Mouse (Mus musculus): ENCODE results near the gene Hmgn3.
A peak's percentile ranks its signal among the peaks of the same experiment; 100 is the strongest.
"Not testable (repeated sequence)": the region's sequence is repeated elsewhere in the genome, so short reads cannot be mapped to it uniquely, and the experiment has no call there.

The Hmgn3 gene

GRCm38 (mm10) chr9:83146446-83147188 is at the start of gene Hmgn3:
Hmgn3 (minus strand) TSS chr9:83146685.
- DNase-seq (ENCODE audit: low spot score in 2 of 2): peak; percentile 72 to 76

GRCm38 (mm10) chr9:83195765-83196164 is 49.3 kb upstream of the Hmgn3 start:
- no peak for DNase-seq (ENCODE audit: low spot score in 2 of 2)

- no peak for DNase-seq (ENCODE audit: low spot score in 2 of 2)
Measured at GRCm38 (mm10) chr9:83195007-83195406, 48.5 kb upstream of the Hmgn3 start.

- DNase-seq (ENCODE audit: low spot score in 2 of 2): no peak
Measured at GRCm38 (mm10) chr9:83187752-83188151, 41.3 kb upstream of the Hmgn3 start.

- DNase-seq (ENCODE audit: low spot score in 2 of 2): peak; percentile 2 to 11
Measured at GRCm38 (mm10) chr9:83145591-83146445, 667 bp downstream of the Hmgn3 start.

- no peak for DNase-seq (ENCODE audit: low spot score in 2 of 2)
Measured at GRCm38 (mm10) chr9:83129831-83130230, 16.7 kb downstream of the Hmgn3 start.

- no peak for DNase-seq (ENCODE audit: low spot score in 2 of 2)
Measured at GRCm38 (mm10) chr9:83127840-83128239, 18.6 kb downstream of the Hmgn3 start.

GRCm38 (mm10) chr9:83126482-83126881 is 20.0 kb downstream of the Hmgn3 start:
- not testable (repeated sequence) for DNase-seq (ENCODE audit: low spot score in 2 of 2)

GRCm38 (mm10) chr9:83119211-83119610 is 27.3 kb downstream of the Hmgn3 start:
- DNase-seq (ENCODE audit: low spot score in 2 of 2): no peak

GRCm38 (mm10) chr9:83117486-83117885 is 29.0 kb downstream of the Hmgn3 start:
- DNase-seq (ENCODE audit: low spot score in 2 of 2): no peak

GRCm38 (mm10) chr9:83116774-83117474 is 29.6 kb downstream of the Hmgn3 start:
- DNase-seq (ENCODE audit: low spot score in 2 of 2): no peak

GRCm38 (mm10) chr9:83115676-83116075 is 30.8 kb downstream of the Hmgn3 start:
- DNase-seq (ENCODE audit: low spot score in 2 of 2): no peak

- DNase-seq (ENCODE audit: low spot score in 2 of 2): peak; percentile 52 to 61
Measured at GRCm38 (mm10) chr9:83113800-83114217, 32.7 kb downstream of the Hmgn3 start.

GRCm38 (mm10) chr9:83112305-83112768 is 34.1 kb downstream of the Hmgn3 start:
- DNase-seq (ENCODE audit: low spot score in 2 of 2): peak; percentile 56 to 63

GRCm38 (mm10) chr9:83111789-83112188 is 34.7 kb downstream of the Hmgn3 start:
- DNase-seq (ENCODE audit: low spot score in 2 of 2): peak; percentile 18 to 22

- peak; percentile 5 to 7 for DNase-seq (ENCODE audit: low spot score in 2 of 2)
Measured at GRCm38 (mm10) chr9:83111117-83111686, 35.3 kb downstream of the Hmgn3 start.

- peak; percentile 2 to 11 for DNase-seq (ENCODE audit: low spot score in 2 of 2)
Measured at GRCm38 (mm10) chr9:83110406-83111116, 35.9 kb downstream of the Hmgn3 start.

- no peak for DNase-seq (ENCODE audit: low spot score in 2 of 2)
Measured at GRCm38 (mm10) chr9:83109705-83110104, 36.8 kb downstream of the Hmgn3 start.

- DNase-seq (ENCODE audit: low spot score in 2 of 2): no peak
Measured at GRCm38 (mm10) chr9:83108821-83109220, 37.7 kb downstream of the Hmgn3 start.

- no peak for DNase-seq (ENCODE audit: low spot score in 2 of 2)
Measured at GRCm38 (mm10) chr9:83103785-83104184, 42.7 kb downstream of the Hmgn3 start.

- no peak for DNase-seq (ENCODE audit: low spot score in 2 of 2)
Measured at GRCm38 (mm10) chr9:83101691-83102090, 44.8 kb downstream of the Hmgn3 start.
